Mouse (Mus musculus) thymus, adult 2 months (tissue): ENCODE measurements around the gene Mill2. TPM values are rescaled to one million over a fixed set of nuclear protein-coding genes. Genes with fewer than 3 reads are reported as not detected.
"Not testable (repeated sequence)": the region's sequence is repeated elsewhere in the genome, so short reads cannot be mapped to it uniquely, and the experiment has no call there.

Experiments used
- DNase-seq: peaks from one replicate; pipeline ENCODE4 v3.0.0; 2021
- H3K27ac ChIP-seq: fragments of 200-500 bp; 2 replicates; pipeline ENCODE4 v1.5.1; 2012; ENCODE audit warnings: low read length, control low read depth; ENCODE audit not compliant: control insufficient read depth, insufficient read depth
- H3K27me3 ChIP-seq: fragments of 200-500 bp; 2 replicates; pipeline ENCODE4 v1.6.1; 2012; ENCODE audit warnings: mild to moderate bottlenecking, low read length, moderate library complexity, mixed read lengths; ENCODE audit not compliant: control insufficient read depth, insufficient read depth
- H3K36me3 ChIP-seq: fragments of 200-500 bp; 2 replicates; pipeline ENCODE4 v1.6.1; 2012; ENCODE audit warnings: mild to moderate bottlenecking, low read length, moderate library complexity; ENCODE audit not compliant: control insufficient read depth, insufficient read depth
- H3K4me1 ChIP-seq: fragments of 200-500 bp; replicated peaks from 2 replicates; pipeline ENCODE4 v1.6.1; 2012; ENCODE audit warnings: low read length; ENCODE audit not compliant: control insufficient read depth, insufficient read depth
- H3K4me3 ChIP-seq: fragments of 200-500 bp; 2 replicates; pipeline ENCODE4 v1.5.1; 2012; ENCODE audit warnings: mild to moderate bottlenecking, low read length, control low read depth, moderate library complexity; ENCODE audit not compliant: control insufficient read depth, insufficient read depth
- CTCF ChIP-seq: fragments of 200-500 bp; IDR thresholded peaks from 2 replicates; pipeline ENCODE4 v1.5.1; 2012; ENCODE audit warnings: mild to moderate bottlenecking, control low read depth, low read length, moderate library complexity, borderline replicate concordance; ENCODE audit not compliant: control insufficient read depth, poor library complexity, insufficient read depth; ENCODE audit errors: extremely low read depth
- POLR2A ChIP-seq: fragments of 200-500 bp; IDR thresholded peaks from 2 replicates; pipeline ENCODE4 v1.6.1; 2012; ENCODE audit warnings: mild to moderate bottlenecking, low read length, control low read depth, moderate library complexity; ENCODE audit not compliant: control insufficient read depth, poor library complexity, insufficient read depth; ENCODE audit errors: extremely low read depth
- WGBS: fragments of 180-500 bp; shearing (Covaris S2); methylation state at CpG from one replicate; pipeline ENCODE4 v1.1.7; 2018; 5-methylcytosine and 5-hydroxymethylcytosine counted together
- polyA plus RNA-seq: library from polyadenylated mRNA; depleted of rRNA; stranded (reverse); fragments of >200 nt; gene quantifications from 2 replicates; pipeline ENCODE4 v1.2.3, GENCODE M21; 2012; rRNA removed

Mill2 gene
- polyA plus RNA-seq: 1.1 and 1.6 TPM in 2 replicates

DNA sequence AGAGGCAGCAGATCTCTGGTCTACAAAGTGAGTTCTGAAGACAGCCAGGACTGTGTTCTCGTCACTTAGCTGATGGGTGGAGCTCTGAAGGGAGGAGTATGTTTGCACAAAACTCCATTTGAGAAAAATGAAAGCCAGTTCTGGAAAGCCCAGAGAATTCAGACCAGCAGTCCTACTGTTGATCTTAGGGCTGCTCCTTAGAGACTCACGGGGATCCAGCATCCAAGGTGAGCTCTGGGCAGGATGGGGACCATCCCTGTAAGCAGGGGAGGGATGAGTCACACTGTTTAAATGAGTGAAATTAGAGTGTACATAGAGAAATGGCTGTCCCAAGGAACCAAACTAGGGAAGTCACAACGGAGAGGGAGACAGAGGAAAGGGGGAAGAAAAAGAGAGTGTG is at the start of gene Mill2:
Gene Mill2 (plus strand): TSS at position 102 of the 400 bp plus-strand sequence.
- DNase-seq: no peak
- Histone ChIP-seq H3K27ac (peak within 1 kb of the TSS; percentile 34; the same call in 1 of the 2 replicates), H3K36me3 (no peaks in the 10 kb centered on the region), H3K4me3 (peak within 1 kb of the TSS; percentile 41), H3K4me1 (peaks cover 10% of the 10 kb centered on the region), H3K27me3 (no peaks in the 10 kb centered on the region)
- no peak for TF ChIP-seq CTCF
- no peak for TF ChIP-seq POLR2A
- 19% methylated on average over 3 of the region's 3 CpGs for WGBS

DNA sequence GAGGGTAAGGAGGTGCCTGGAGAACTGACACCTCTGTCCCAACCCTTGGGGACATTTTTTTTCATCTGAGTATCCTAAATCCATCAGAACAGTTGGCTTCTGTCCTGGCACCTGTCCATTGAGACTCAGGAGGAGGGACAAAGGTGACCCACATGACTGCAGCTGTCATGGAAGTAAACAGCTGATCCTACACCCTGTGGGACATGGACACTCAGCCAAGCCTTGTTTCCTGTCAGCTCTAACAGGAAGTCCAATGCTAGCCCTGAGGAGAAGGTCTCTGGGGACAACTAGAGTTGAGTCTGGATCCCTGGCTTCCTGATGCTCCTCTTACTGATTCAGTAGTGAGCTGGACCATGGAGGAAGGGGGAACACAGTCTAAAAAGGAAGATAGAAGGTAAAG is 49.1 kb upstream of the Mill2 start:
- H3K36me3 ChIP-seq, H3K4me1 ChIP-seq, H3K27ac ChIP-seq, H3K4me3 ChIP-seq, DNase-seq, H3K27me3 ChIP-seq: not testable (repeated sequence)

DNA sequence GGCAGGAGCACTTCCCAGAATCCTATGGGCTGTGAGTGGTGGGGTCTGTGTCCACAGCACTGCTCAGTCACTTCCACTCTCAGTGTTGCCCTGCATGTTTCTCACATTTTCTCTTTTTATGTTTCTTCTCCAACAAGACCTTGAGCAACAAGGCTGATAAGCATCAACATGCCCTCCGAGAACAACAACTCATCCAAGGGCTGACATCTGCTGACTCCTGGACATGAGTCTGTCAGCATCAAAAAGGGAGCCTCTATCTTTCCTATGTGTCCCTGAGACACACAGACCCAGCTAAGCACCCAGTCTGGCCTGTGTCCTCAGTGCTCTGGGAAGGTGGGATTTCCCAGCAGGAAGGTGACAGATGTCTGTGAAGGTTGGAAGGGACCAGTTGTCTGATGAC is 41.3 kb upstream of the Mill2 start, which contains the start of gene Psg19:
Gene Psg19 (minus strand): TSS at position 101 of the 400 bp plus-strand sequence.
- Histone ChIP-seq H3K36me3 (no peaks in the 10 kb centered on the region), H3K27me3 (no peaks in the 10 kb centered on the region), H3K27ac (no peak within 1 kb of the TSS), H3K4me3 (no peak within 1 kb of the TSS), H3K4me1 (no peaks in the 10 kb centered on the region)
- TF ChIP-seq POLR2A: no peak
- no peak for TF ChIP-seq CTCF
- 88% methylated on average over 1 of the region's 1 CpGs for WGBS
- no peak for DNase-seq

DNA sequence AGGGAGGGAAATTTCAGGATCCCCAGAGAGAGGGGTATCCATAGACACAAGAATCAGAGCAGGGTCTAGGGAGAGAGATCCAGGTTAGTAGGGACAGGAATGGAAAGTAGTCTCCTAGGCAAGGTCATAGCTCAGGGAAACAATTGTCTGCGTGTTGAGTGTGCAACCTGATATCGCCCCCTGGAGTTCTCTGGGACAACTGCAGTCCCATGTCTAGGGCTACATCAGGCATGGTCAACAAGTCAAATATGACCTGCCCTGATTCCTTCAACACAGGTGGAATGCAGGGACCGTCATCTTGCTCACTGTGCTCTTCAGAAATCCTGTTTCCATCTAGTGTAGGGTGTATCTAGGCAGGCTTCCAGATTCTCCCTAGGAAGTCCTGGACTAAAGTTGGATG is 40.6 kb upstream of the Mill2 start:
- Histone ChIP-seq H3K4me1 (no peaks in the 10 kb centered on the region), H3K27me3 (no peaks in the 10 kb centered on the region), H3K27ac (no peak overlapping the region), H3K36me3 (no peaks in the 10 kb centered on the region), H3K4me3 (no peak overlapping the region)
- 52% methylated on average over 3 of the region's 3 CpGs for WGBS
- TF ChIP-seq POLR2A (no peak), CTCF (no peak)
- DNase-seq: no peak

DNA sequence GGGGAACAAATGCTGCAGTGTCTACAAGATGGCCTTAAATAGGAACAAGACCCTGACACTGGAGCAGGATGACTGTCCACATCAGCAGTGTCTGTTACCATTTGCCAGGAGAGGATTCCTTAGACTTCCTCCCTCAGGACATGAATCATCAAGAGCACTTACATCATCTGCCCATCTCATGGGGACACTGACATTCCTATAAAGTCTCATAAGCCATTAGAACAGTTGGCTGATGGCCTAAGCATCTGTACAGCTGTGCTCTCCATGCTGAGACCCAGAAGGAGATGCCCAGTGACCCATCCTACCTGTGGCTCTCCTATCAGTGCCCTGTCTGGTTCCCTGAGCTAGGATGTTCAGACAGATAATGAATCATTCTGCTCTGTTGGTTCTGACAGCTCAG is 36.2 kb upstream of the Mill2 start:
- no peak for DNase-seq
- Histone ChIP-seq H3K27me3 (no peaks in the 10 kb centered on the region), H3K4me3 (no peak overlapping the region), H3K27ac (no peak overlapping the region), H3K4me1 (no peaks in the 10 kb centered on the region), H3K36me3 (no peaks in the 10 kb centered on the region)
- no peak for TF ChIP-seq POLR2A
- TF ChIP-seq CTCF: no peak

DNA sequence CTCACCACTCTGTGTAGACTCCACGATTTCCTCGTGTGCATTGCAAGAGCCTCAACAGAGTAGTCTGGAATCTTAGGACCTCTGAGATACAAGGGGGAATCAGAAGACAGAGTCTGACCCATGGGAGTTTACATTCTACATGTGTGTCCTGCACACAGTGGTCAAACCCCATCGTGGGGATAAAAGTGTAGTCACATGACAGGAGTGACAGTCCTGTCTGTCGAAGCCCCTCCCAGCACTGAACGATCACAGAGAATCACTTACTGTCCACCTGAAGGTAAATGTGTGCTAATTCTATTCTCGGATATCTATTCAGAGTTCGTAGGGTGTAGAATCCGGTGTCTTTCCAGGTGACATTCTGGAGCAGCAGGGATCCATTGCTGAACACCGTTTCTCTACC is 21.5 kb upstream of the Mill2 start:
- no peak overlapping the region for H3K27ac ChIP-seq
- WGBS: 91% methylated on average over 9 of the region's 9 CpGs

DNA sequence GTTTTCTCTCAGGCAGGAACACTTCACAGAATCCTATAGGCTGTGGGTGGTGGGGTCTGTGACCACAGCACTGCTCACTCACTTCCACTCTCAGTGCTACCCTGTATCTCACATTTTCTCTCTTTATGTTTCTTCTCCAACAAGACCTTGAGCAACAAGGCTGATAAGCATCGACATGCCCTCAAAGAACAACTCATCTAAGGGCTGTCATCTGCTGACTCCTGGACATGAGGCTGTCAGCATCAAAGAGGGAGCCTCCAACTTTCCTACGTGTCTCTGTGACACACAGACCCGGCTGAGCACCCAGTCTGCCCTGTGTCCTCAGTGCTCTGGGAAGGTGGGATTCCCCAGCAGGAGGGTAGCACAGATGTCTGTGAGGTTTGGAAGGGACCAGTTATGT is 18.3 kb upstream of the Mill2 start, which contains the start of gene Psg17:
Gene Psg17 (minus strand): TSS at position 101 of the 400 bp plus-strand sequence.
- no peak within 1 kb of the TSS for H3K4me3 ChIP-seq
- TF ChIP-seq POLR2A: no peak
- H3K27me3 ChIP-seq: no peaks in the 10 kb centered on the region
- no peak for DNase-seq
- H3K27ac ChIP-seq: no peak within 1 kb of the TSS
- WGBS: 65% methylated on average over 3 of the region's 3 CpGs
- H3K36me3 ChIP-seq: no peaks in the 10 kb centered on the region
- no peaks in the 10 kb centered on the region for H3K4me1 ChIP-seq

More for the DNA sequence above, 21.5 kb upstream of the Mill2 start:
- Histone ChIP-seq H3K27me3 (no peaks in the 10 kb centered on the region), H3K4me1 (no peaks in the 10 kb centered on the region), H3K4me3 (no peak overlapping the region), H3K36me3 (no peaks in the 10 kb centered on the region)
- TF ChIP-seq CTCF (no peak), POLR2A (no peak)
- no peak for DNase-seq
